8 mouse cellular contexts compared by ENCODE assay signal in the genomic region with DNA sequence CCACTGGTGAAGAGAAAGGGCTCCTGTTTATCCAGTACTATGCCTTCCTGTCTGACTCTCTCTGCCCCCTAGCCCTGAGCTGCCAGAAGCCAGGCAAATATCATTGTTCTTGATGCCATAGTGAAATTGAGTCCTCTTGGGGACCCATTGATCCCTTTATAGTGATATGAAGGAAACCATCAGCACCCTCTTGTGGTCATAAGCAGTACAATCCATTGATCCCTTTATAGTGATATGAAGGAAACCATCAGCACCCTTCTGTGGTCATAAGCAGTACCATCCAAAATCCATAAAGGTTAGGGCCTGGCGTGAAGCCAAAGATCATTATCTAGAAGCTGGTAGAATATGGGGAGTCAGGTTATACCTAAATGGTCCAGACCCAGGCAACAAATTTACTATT. TPM values are rescaled to one million over a fixed set of nuclear protein-coding genes. Genes with fewer than 3 reads are reported as not detected.
DNase-seq lines count a peak whose midpoint lies in the region; ATAC-seq and TF ChIP-seq lines count a peak whose summit lies in the region.

No protein-coding gene starts in this region.

- no peaks in the 10 kb centered on the region for H3K4me1 ChIP-seq in heart, adult 2 months (ENCODE audit: control insufficient read depth, insufficient read depth, low read length)
- H3K4me1 ChIP-seq in intestine, postnatal 0 days (replicated peaks; ENCODE audit: control insufficient read depth, insufficient read depth, low read length): no peaks in the 10 kb centered on the region

- H3K36me3 ChIP-seq in heart, adult 2 months (ENCODE audit: control insufficient read depth, insufficient read depth, low read length): no peaks in the 10 kb centered on the region
- no peaks in the 10 kb centered on the region for H3K36me3 ChIP-seq in intestine, postnatal 0 days (ENCODE audit: control insufficient read depth, insufficient read depth)

- peak; percentile 82 for TF ChIP-seq CTCF in heart, adult 2 months (IDR thresholded peaks at IDR 0.05)
- TF ChIP-seq CTCF in intestine, postnatal 0 days (IDR thresholded peaks at IDR 0.05; ENCODE audit: low read depth): peak; percentile 82

- no peak overlapping the region for H3K27ac ChIP-seq in heart, adult 2 months
- no peak overlapping the region for H3K27ac ChIP-seq in intestine, postnatal 0 days (ENCODE audit: low read depth, low read length)

- intact Hi-C loops in heart, adult 2 months (cut with DNase I): loop anchor here (1.0 to 5.0 kb wide), 2 partner anchors 35 to 213 kb away; no protein-coding TSS in a partner anchor
- intact Hi-C loops in heart, postnatal 25 days (cut with DNase I): loop anchor here (2.0 to 5.0 kb wide), 2 partner anchors 35 to 212 kb away; no protein-coding TSS in a partner anchor
- intact Hi-C loops in left cerebral cortex, postnatal 36 days (cut with DNase I): loop anchor here (1.0 kb wide), 1 partner anchor 213 kb away; no protein-coding TSS in a partner anchor

- peak; percentile 17 to 25 for DNase-seq in heart, adult 2 months
- no peak for DNase-seq in heart, postnatal 25 days (ENCODE audit: low spot score)
- peak; percentile 79 for DNase-seq in T-cell, adult 2 months (ENCODE audit: low spot score)
- DNase-seq in left cerebral cortex, postnatal 36 days (ENCODE audit: low spot score in 2 of 2): peak; percentile 14 to 15
- DNase-seq in thymus, postnatal 14 days: peak; percentile 69

- H3K4me3 ChIP-seq in heart, adult 2 months: no peak overlapping the region
- no peak overlapping the region for H3K4me3 ChIP-seq in intestine, postnatal 0 days (ENCODE audit: low read depth, low read length)

- H3K4me2 ChIP-seq in intestine, postnatal 0 days (replicated peaks; ENCODE audit: low read depth): no peak overlapping the region

- ATAC-seq in erythroid progenitor cell, adult 5-6 weeks (replicated peaks; ENCODE audit: low FRiP score, poor library complexity, severe bottlenecking): peak; percentile 57; the same call in 1 of the 2 replicates
- ATAC-seq in intestine, postnatal 0 days: peak; percentile 51; the same call in 1 of the 2 replicates
- ATAC-seq in monocyte, adult 5-6 weeks (replicated peaks; ENCODE audit: insufficient number of reproducible peaks, low FRiP score, low TSS enrichment, poor library complexity, severe bottlenecking): peak; percentile 93

- no peak for TF ChIP-seq POLR2A in heart, adult 2 months (IDR thresholded peaks at IDR 0.05; ENCODE audit: insufficient read depth, low read depth, low read length)

- no peaks in the 10 kb centered on the region for H3K27me3 ChIP-seq in heart, adult 2 months (ENCODE audit: control insufficient read depth, insufficient read depth, low read length)
- H3K27me3 ChIP-seq in intestine, postnatal 0 days (replicated peaks; ENCODE audit: control insufficient read depth, insufficient read depth, low read length): no peaks in the 10 kb centered on the region

- WGBS in heart, adult 2 months: 44% methylated on average over 1 of the region's 1 CpGs
- WGBS in intestine, postnatal 0 days: 61% methylated on average over 1 of the region's 1 CpGs

- H3K79me2 ChIP-seq in heart, adult 2 months (replicated peaks; ENCODE audit: control insufficient read depth, insufficient read depth, low read length): no peaks in the 10 kb centered on the region

- no peaks in the 10 kb centered on the region for H3K9me3 ChIP-seq in intestine, postnatal 0 days (ENCODE audit: control insufficient read depth)

- H3K9ac ChIP-seq in heart, adult 2 months (ENCODE audit: low read depth, low read length): no peak overlapping the region
- H3K9ac ChIP-seq in intestine, postnatal 0 days (ENCODE audit: low read depth, low read length): no peak overlapping the region

- TF ChIP-seq EP300 in heart, adult 2 months (IDR thresholded peaks at IDR 0.05; ENCODE audit: insufficient read depth, low read depth, low read length): no peak

RNA-seq across cellular contexts. Expression of a gene that starts 21.3 kb away (rescaled TPM):
- not detected for total RNA-seq in heart, adult 2 months (2021)
- polyA plus RNA-seq in heart, adult 2 months (2012; rRNA removed): 0.09 and 1.2 TPM in 2 replicates
- not detected for total RNA-seq in heart, postnatal 25 days (2021)
- total RNA-seq in erythroid progenitor cell, adult 5-6 weeks (2015; ENCODE audit: low replicate concordance): 1.4 and 14.7 TPM in 2 replicates
- 2.7 and 4.1 TPM in 2 replicates for total RNA-seq in erythroid progenitor cell, adult 5-6 weeks (2017; ENCODE audit: low replicate concordance)
- 0.25 and 0.44 TPM in 2 replicates for polyA plus RNA-seq in intestine, postnatal 0 days (2015; fragmentation: Nextera tagmentation; extraction: Ambion mirVana)
- not detected for total RNA-seq in left cerebral cortex, postnatal 36 days (2021)
- 14.0 to 119 TPM (median 27.1 TPM) in 3 replicates for total RNA-seq in monocyte, adult 5-6 weeks (2017)

RNA-seq across cellular contexts. Expression of a gene that starts 33.7 kb away (rescaled TPM):
- under 1 TPM in 1 of 2 experiments, not detected in 1; 0.26 TPM for total RNA-seq in heart, adult 2 months (2021)
- 0.06 and 0.10 TPM in 2 replicates for polyA plus RNA-seq in heart, adult 2 months (2012; rRNA removed)
- under 1 TPM; 0.10 to 0.20 TPM for total RNA-seq in heart, postnatal 25 days (2021)
- total RNA-seq in erythroid progenitor cell, adult 5-6 weeks (2015; ENCODE audit: low replicate concordance): not detected in 2 replicates
- total RNA-seq in erythroid progenitor cell, adult 5-6 weeks (2017; ENCODE audit: low replicate concordance): not detected in 2 replicates
- polyA plus RNA-seq in intestine, postnatal 0 days (2015; fragmentation: Nextera tagmentation; extraction: Ambion mirVana): 76.4 and 89.8 TPM in 2 replicates
- not detected for total RNA-seq in left cerebral cortex, postnatal 36 days (2021)
- total RNA-seq in monocyte, adult 5-6 weeks (2017): 0.29 TPM in 1 of 3 replicates, not detected in the others
